Mouse (Mus musculus): Measurements from ENCODE around the gene Tab1. TPM values are rescaled to one million over a fixed set of nuclear protein-coding genes. Genes with fewer than 3 reads are reported as not detected.

Tab1 gene
- polyA plus RNA-seq, 1 experiment from 2014 or later: 31.1 TPM

DNA sequence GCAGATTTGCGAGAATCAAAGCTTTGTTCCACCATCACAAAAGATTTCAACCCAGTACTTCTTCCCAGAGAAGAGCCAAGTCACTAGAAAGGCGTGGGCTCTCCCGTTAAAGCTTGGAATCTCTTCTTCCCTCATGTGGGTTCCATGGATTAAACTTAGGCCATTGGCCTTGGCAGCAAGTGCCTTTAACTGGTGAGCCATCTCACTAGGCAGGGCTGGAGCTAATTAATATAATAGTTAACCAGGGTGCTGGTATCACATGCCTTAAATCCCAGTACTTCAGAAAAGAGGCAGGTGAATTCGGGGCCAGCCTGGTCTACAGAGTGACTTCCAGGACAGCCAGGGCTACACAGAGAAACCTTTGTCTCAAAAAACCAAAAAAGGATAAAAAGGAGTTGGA is 8.3 kb upstream of the Tab1 start:
- Histone ChIP-seq H3K4me2 (no peak overlapping the region), H3K27ac (replicated peaks) (no peak overlapping the region), H3K36me3 (no peaks in the 10 kb centered on the region), H3K9me3 (no peaks in the 10 kb centered on the region), H3K4me3 (no peak overlapping the region), H3K27me3 (replicated peaks) (no peaks in the 10 kb centered on the region), H3K9ac (no peak overlapping the region), H3K4me1 (peaks cover 2% of the 10 kb centered on the region; the same call in 1 of the 2 replicates)
- no peak for ATAC-seq (ENCODE audit: extremely low read depth, insufficient number of reproducible peaks, low FRiP score, low TSS enrichment)
- WGBS: 75% methylated on average over 4 of the region's 4 CpGs

DNA sequence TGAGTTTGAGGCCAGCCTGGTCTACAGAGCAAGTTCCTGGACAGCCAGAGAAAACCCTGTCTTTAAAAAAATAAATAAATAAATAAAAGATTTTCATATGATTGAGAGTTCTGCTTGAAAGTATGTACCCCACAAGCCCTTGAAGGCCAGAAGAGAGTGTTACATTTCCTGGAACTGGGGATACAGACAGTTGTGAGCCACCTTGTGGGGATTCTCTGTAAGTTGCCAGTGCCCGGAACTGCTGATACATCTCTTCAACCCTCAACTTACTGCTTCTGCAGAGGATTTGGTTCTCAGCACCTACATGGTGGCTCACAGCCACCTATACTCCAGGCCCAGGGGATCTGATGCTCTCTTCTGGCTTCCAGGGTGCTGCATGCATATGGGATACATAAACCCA is 5.7 kb upstream of the Tab1 start:
- Histone ChIP-seq H3K27ac (replicated peaks) (no peak overlapping the region), H3K4me1 (peaks cover 2% of the 10 kb centered on the region; the same call in 1 of the 2 replicates), H3K9me3 (no peaks in the 10 kb centered on the region), H3K27me3 (replicated peaks) (no peaks in the 10 kb centered on the region), H3K4me3 (no peak overlapping the region), H3K9ac (no peak overlapping the region), H3K36me3 (no peaks in the 10 kb centered on the region), H3K4me2 (no peak overlapping the region)
- WGBS: 35% methylated on average over 1 of the region's 1 CpGs
- ATAC-seq (ENCODE audit: extremely low read depth, insufficient number of reproducible peaks, low FRiP score, low TSS enrichment): no peak

DNA sequence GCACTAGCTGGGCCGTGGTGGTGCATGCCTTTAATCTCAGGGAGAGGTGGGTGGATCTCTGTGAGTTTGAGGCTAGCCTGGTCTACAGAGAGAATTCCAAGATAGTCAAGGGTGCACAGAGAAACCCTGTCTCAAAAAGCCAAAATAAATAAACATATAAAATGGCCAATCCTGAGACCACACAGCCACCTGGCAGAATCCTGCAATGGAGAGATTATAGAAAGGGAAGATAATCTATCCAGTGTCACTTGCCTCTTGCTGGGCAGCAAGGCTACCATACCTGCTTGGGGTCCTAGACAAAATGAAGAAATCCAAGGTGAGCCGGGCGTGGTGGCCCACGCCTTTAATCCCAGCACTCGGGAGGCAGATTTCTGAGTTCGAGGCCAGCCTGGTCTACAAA is 2.9 kb upstream of the Tab1 start:
- ATAC-seq (ENCODE audit: extremely low read depth, insufficient number of reproducible peaks, low FRiP score, low TSS enrichment): no peak
- Histone ChIP-seq H3K4me3 (no peak overlapping the region), H3K9ac (no peak overlapping the region), H3K4me1 (peaks cover 21% of the 10 kb centered on the region), H3K9me3 (no peaks in the 10 kb centered on the region), H3K27ac (replicated peaks) (no peak overlapping the region), H3K27me3 (replicated peaks) (no peaks in the 10 kb centered on the region), H3K4me2 (no peak overlapping the region), H3K36me3 (no peaks in the 10 kb centered on the region)
- 83% methylated on average over 6 of the region's 6 CpGs for WGBS

DNA sequence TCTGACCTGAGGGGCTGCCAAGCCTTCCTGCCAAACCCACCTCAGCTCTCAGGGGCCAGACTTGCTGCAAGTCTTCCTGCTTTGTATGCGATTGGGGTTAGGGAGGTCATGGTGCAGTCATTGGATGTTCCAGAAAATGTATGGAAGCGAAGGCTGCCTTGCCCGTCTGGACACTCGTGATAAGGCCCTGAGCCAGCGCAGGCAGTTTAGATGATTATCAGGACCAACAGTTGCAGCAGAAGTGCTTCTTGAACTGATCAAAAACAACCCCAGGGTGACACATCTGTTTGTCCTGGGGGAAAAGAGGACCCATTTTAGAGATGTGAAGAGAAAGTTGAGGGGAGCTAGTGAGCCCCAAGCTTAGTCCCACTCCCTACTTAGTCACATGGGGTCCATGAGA is 2.2 kb upstream of the Tab1 start:
- Histone ChIP-seq H3K4me3 (no peak overlapping the region), H3K4me1 (peaks cover 28% of the 10 kb centered on the region), H3K27ac (replicated peaks) (no peak overlapping the region), H3K36me3 (no peaks in the 10 kb centered on the region), H3K4me2 (peak overlapping the region; percentile 11; the same call in 1 of the 2 replicates), H3K9ac (no peak overlapping the region), H3K27me3 (replicated peaks) (no peaks in the 10 kb centered on the region), H3K9me3 (no peaks in the 10 kb centered on the region)
- 52% methylated on average over 5 of the region's 5 CpGs for WGBS
- ATAC-seq (ENCODE audit: extremely low read depth, insufficient number of reproducible peaks, low FRiP score, low TSS enrichment): no peak

DNA sequence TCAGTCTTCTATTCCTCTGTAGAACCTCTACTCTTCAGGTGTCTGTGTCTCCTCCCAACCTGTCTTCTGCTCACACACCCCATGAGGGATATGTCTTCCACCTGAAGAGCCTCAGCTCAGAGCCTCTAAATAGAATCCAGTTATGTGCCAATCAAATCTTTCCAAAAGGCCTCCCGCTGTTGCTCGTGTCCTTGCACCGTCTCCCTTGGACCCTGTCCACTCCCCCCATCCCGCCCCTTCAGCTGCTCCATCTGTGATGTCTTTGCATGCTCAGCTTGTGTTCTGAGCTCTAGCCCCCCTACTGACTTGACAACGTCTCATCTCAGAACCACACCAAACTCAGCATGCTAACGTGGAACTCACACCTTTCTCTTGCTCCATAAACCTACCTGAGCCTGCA is 1.5 kb upstream of the Tab1 start:
- H3K4me3 ChIP-seq: no peak overlapping the region
- ATAC-seq (ENCODE audit: extremely low read depth, insufficient number of reproducible peaks, low FRiP score, low TSS enrichment): no peak
- H3K9ac ChIP-seq: no peak overlapping the region
- 65% methylated on average over 6 of the region's 6 CpGs for WGBS
- H3K4me2 ChIP-seq: no peak overlapping the region
- H3K27me3 ChIP-seq (replicated peaks): no peaks in the 10 kb centered on the region
- H3K27ac ChIP-seq (replicated peaks): no peak overlapping the region
- H3K9me3 ChIP-seq: no peaks in the 10 kb centered on the region
- peaks cover 2% of the 10 kb centered on the region; the same call in 1 of the 2 replicates for H3K36me3 ChIP-seq
- peaks cover 35% of the 10 kb centered on the region for H3K4me1 ChIP-seq

DNA sequence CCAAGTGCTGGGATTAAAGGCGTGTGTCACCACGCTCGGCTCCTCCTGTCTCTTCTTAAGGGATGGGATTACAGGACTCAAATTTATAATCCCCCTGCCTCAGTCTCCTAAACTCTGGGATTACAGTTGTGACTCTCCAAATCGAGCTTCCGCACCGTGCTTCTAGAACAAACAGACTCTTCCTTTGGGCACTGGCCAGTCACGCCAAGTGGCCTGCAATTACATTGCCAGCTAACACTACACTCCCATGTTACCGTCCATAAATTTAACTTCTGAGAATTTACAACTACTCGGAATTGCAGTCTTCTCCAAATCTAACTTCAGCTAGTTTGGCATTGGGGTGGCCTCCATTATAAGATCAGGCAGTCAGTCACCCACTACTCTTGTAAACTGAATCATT is 475 bp upstream of the Tab1 start:
- peak overlapping the region; percentile 98 for H3K4me2 ChIP-seq
- 80% methylated on average over 9 of the region's 9 CpGs for WGBS
- peak overlapping the region; percentile 94 for H3K9ac ChIP-seq
- no peaks in the 10 kb centered on the region for H3K27me3 ChIP-seq (replicated peaks)
- peaks cover 42% of the 10 kb centered on the region for H3K4me1 ChIP-seq
- peaks cover 11% of the 10 kb centered on the region for H3K36me3 ChIP-seq
- H3K9me3 ChIP-seq: no peaks in the 10 kb centered on the region
- H3K27ac ChIP-seq (replicated peaks): peak overlapping the region; percentile 100
- peak overlapping the region; percentile 80 for H3K4me3 ChIP-seq
- ATAC-seq (ENCODE audit: extremely low read depth, insufficient number of reproducible peaks, low FRiP score, low TSS enrichment): no peak

DNA sequence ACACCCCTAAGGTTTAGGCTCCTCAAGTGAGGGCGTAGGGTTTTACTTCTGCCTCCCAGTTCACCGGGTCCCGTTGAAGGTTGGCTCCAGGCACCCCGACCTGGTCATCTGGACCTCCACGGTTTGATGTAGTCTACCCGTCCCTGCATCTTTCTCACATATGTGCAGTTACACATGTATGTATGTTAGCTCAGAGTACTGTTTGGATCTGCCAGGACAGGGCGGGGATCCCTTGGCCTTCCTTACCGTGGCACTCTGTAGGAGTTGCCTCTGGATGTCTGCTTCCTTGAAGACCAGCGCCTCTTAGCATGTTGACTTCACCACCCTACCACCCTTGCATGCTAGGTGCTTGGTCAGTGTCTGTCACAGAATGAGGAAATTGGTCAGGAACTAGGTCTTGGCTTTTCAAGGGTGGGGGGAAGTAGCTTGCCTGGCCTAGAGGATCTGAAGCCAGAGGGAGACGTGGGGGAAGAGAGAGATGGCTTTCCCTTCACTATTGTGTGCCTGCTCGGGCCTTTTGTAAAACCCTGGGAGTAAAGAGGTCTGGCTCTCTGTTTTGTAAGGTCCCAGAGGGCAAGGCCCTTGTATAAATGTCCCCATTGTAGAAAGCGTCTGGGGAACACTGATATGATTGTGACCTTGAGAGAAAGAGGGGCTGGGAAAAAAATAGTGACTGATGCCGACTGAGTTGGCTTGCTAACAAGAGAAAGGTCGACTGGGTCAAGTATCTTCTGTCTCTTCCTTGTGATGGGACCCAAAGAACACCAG is 939 bp downstream of the Tab1 start:
- H3K4me1 ChIP-seq: peaks cover 56% of the 10 kb centered on the region
- no peaks in the 10 kb centered on the region for H3K27me3 ChIP-seq (replicated peaks)
- peaks cover 12% of the 10 kb centered on the region for H3K36me3 ChIP-seq
- WGBS: 8% methylated on average over 14 of the region's 14 CpGs
- H3K27ac ChIP-seq (replicated peaks): peak overlapping the region; percentile 100
- H3K4me2 ChIP-seq: peak overlapping the region; percentile 98
- peak; percentile 26 for ATAC-seq (ENCODE audit: extremely low read depth, insufficient number of reproducible peaks, low FRiP score, low TSS enrichment)
- H3K4me3 ChIP-seq: peak overlapping the region; percentile 80
- H3K9ac ChIP-seq: peak overlapping the region; percentile 94
- no peaks in the 10 kb centered on the region for H3K9me3 ChIP-seq

DNA sequence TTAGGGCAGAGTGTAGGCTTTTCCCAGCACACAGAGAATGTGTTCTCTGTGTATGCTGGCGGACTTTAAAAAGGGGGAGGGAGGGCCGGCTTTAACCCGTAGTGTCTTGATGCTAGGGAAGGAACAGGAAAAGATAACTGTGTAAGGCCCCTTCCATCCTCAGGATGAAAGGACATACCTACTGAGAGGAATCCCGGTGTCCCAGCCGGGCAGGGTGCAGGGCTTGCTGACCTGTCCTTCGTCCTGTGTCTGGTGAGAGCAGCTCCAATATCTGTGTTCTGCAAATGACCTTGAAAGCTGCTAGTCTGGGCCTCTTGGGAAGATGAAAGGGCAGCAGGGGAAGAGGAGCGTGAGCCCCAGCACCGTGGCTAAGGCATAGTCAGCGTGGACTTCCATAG is 1.5 kb downstream of the Tab1 start:
- Histone ChIP-seq H3K27me3 (replicated peaks) (no peaks in the 10 kb centered on the region), H3K4me3 (peak overlapping the region; percentile 80), H3K9me3 (no peaks in the 10 kb centered on the region), H3K36me3 (peaks cover 12% of the 10 kb centered on the region), H3K27ac (replicated peaks) (peak overlapping the region; percentile 100), H3K4me2 (peak overlapping the region; percentile 98), H3K4me1 (peaks cover 59% of the 10 kb centered on the region), H3K9ac (peak overlapping the region; percentile 94)
- WGBS: 21% methylated on average over 9 of the region's 9 CpGs
- ATAC-seq (ENCODE audit: extremely low read depth, insufficient number of reproducible peaks, low FRiP score, low TSS enrichment): no peak

DNA sequence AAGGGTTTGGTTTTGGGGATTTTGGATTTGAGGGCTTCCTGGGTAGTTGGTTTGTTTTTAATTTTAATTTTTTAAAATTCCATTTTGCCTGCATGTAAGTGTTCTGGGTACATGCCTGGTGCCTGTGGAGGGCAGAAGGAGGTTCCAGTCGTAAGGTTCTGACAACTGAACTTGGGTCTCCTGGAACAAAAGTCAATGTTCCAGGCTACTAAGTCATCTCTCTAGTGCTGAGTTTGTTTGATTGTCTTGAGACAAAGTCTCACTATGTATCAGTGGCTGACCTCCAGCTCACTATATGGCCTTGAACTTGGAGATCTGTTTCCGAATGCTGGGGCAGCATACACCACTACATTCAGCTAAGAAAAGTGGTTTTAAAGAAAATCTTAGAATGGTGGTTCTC is 2.6 kb downstream of the Tab1 start:
- Histone ChIP-seq H3K9ac (0 out of 2 replicates have a peak overlapping the region, but pooled peaks have one; percentile 94), H3K4me3 (no peak overlapping the region), H3K4me2 (no peak overlapping the region), H3K27ac (replicated peaks) (peak overlapping the region; percentile 24; the same call in 1 of the 2 replicates), H3K4me1 (peaks cover 62% of the 10 kb centered on the region), H3K27me3 (replicated peaks) (no peaks in the 10 kb centered on the region), H3K9me3 (no peaks in the 10 kb centered on the region), H3K36me3 (peaks cover 16% of the 10 kb centered on the region)
- 84% methylated on average over 2 of the region's 2 CpGs for WGBS
- ATAC-seq (ENCODE audit: extremely low read depth, insufficient number of reproducible peaks, low FRiP score, low TSS enrichment): no peak

DNA sequence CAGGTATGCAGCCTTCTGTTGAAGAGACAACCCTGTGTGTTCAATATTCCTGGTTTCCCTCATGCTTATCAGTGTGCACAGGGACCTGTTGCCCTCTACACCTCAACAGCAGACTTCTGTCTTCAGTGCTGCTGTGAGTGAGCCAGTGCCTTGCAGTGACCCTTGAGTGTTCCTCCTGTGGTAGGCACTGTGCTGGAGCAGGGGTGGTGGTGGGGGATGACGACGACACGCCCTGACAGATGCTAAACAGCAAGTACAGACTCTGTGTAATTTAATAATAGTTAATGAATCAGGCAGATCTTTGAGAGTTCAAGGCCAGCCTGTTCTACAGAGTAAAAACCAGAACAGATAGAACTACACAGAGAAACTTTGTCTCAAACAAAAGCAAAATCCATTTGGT is 3.7 kb downstream of the Tab1 start:
- Histone ChIP-seq H3K4me2 (no peak overlapping the region), H3K27ac (replicated peaks) (peak overlapping the region; percentile 17), H3K36me3 (peaks cover 27% of the 10 kb centered on the region), H3K9ac (peak overlapping the region; percentile 5; the same call in 1 of the 2 replicates), H3K4me3 (no peak overlapping the region), H3K27me3 (replicated peaks) (no peaks in the 10 kb centered on the region), H3K4me1 (peaks cover 69% of the 10 kb centered on the region), H3K9me3 (no peaks in the 10 kb centered on the region)
- 91% methylated on average over 3 of the region's 3 CpGs for WGBS
- no peak for ATAC-seq (ENCODE audit: extremely low read depth, insufficient number of reproducible peaks, low FRiP score, low TSS enrichment)

DNA sequence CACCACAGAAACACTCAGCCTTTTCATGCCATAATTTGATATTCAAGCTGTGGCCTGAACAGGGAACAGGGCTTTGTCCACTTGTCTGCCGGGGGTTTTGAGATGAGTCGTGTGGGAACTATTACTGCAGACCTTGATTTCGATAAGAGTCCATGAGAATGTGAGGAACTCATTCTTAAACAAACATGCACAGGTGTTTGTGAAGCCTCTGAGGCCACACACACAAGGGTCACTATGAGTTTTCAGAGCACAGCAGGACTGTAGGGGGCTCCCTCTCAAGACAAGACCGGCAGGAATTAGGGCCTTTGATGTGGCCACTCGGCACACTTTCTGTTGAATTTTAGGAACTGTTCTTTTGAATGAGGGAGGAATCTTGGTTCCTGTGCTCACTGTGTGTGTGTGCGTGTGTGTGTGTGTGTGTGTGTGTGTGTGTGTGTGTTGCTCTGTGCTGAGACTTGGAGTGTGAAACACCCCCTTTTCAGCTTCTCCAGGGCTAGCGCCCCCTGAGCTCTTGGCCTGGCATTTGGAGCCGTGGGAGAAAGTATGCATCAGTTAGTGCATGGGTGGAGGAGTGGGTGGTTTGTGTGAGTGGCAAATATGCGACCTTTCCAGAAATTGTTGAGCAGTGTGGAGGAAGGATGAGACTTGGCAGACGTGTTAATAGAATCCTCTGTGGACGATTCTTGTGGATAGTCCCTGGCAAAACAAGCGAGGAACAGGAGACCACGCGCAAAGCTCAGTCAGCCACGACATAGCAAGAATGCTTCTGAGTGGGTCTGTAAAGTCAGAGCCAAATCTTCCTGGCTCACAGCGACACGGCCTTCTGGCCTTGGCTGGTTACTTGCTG is 5.2 kb downstream of the Tab1 start:
- H3K9me3 ChIP-seq: no peaks in the 10 kb centered on the region
- H3K27ac ChIP-seq (replicated peaks): peak overlapping the region; percentile 20
- WGBS: 62% methylated on average over 17 of the region's 17 CpGs
- peaks cover 42% of the 10 kb centered on the region for H3K36me3 ChIP-seq
- no peak overlapping the region for H3K4me2 ChIP-seq
- no peak for ATAC-seq (ENCODE audit: extremely low read depth, insufficient number of reproducible peaks, low FRiP score, low TSS enrichment)
- peaks cover 64% of the 10 kb centered on the region for H3K4me1 ChIP-seq
- no peaks in the 10 kb centered on the region for H3K27me3 ChIP-seq (replicated peaks)
- H3K9ac ChIP-seq: 0 out of 2 replicates have a peak overlapping the region, but pooled peaks have one; percentile 1
- H3K4me3 ChIP-seq: no peak overlapping the region
